Mouse (Mus musculus) liver, embryonic 14.5 days (tissue): Measurements from ENCODE around the gene Iqsec1. TPM values are rescaled to one million over a fixed set of nuclear protein-coding genes. Genes with fewer than 3 reads are reported as not detected.

Experiments
- ATAC-seq: fragments of 200-750 bp; cut with Nextera tagmentation; 2 replicates; pipeline ENCODE4 v1.8.0; 2017; ENCODE audit warnings: moderate number of reproducible peaks, mild to moderate bottlenecking, moderate library complexity; ENCODE audit not compliant: insufficient read depth
- DNase-seq, 3 experiments: peaks; one replicate each; pipeline ENCODE4 v3.0.0-alpha.2; 2012 to 2013; ENCODE audit warnings: low read depth in 3 of 3, low spot score in 3 of 3
- H3K27ac ChIP-seq: fragments of 300-500 bp; sonication (generic); 2 replicates; pipeline ENCODE4 v1.5.1; 2014; ENCODE audit warnings: moderate library complexity, mild to moderate bottlenecking, control low read depth, inconsistent platforms
- H3K27me3 ChIP-seq: fragments of 300-500 bp; sonication (generic); 2 replicates; pipeline ENCODE4 v1.6.1; 2014; ENCODE audit warnings: mild to moderate bottlenecking, low read length, moderate library complexity; ENCODE audit not compliant: control insufficient read depth, insufficient read depth
- H3K36me3 ChIP-seq: fragments of 300-500 bp; sonication (generic); replicated peaks from 2 replicates; pipeline ENCODE4 v1.6.1; 2014; ENCODE audit warnings: low read depth; ENCODE audit not compliant: control insufficient read depth, insufficient read depth
- H3K4me1 ChIP-seq, 2 experiments: fragments of 200-500 bp in 1 of 2; fragments of 300-500 bp in 1 of 2; sonication (generic) in 1 of 2; replicated peaks; 2 replicates each; pipeline ENCODE4 v1.6.1; 2012 to 2014; ENCODE audit warnings: antibody characterized with exemption in 1 of 2, inconsistent platforms in 1 of 2, low read length in 1 of 2; ENCODE audit not compliant: control insufficient read depth in 2 of 2, insufficient read depth in 2 of 2
- H3K4me2 ChIP-seq: fragments of 300-500 bp; sonication (generic); 2 replicates; pipeline ENCODE4 v1.6.1; 2014; ENCODE audit warnings: low read depth, mild to moderate bottlenecking, control low read depth, moderate library complexity
- H3K4me3 ChIP-seq, 2 experiments: fragments of 200-500 bp in 1 of 2; fragments of 300-500 bp in 1 of 2; sonication (generic) in 1 of 2; 2 replicates each; pipeline ENCODE4 v1.5.1; 2012 to 2014; ENCODE audit warnings: low read depth in 2 of 2, low read length in 2 of 2, mild to moderate bottlenecking in 2 of 2, control low read depth in 1 of 2, inconsistent platforms in 1 of 2, moderate library complexity in 1 of 2; ENCODE audit not compliant: insufficient read depth in 1 of 2
- H3K9ac ChIP-seq: fragments of 300-500 bp; sonication (generic); replicated peaks from 2 replicates; pipeline ENCODE4 v1.6.1; 2014; ENCODE audit warnings: mild to moderate bottlenecking, control low read depth, moderate library complexity
- H3K9me3 ChIP-seq: fragments of 300-500 bp; sonication (generic); 2 replicates; pipeline ENCODE4 v1.6.1; 2016; ENCODE audit warnings: low read length, mixed read lengths; ENCODE audit not compliant: control insufficient read depth
- CTCF ChIP-seq: IDR thresholded peaks from 2 replicates; pipeline ENCODE4 v1.5.1; 2016; ENCODE audit warnings: antibody characterized with exemption, low read depth, control low read depth
- EP300 ChIP-seq: IDR thresholded peaks from 2 replicates; pipeline ENCODE4 v1.6.1; 2016; ENCODE audit warnings: antibody characterized with exemption, low read depth
- WGBS: fragments of 180-500 bp; shearing (Covaris S2); extraction: QIAGEN DNeasy Blood & Tissue Kit; methylation state at CpG from one replicate; pipeline ENCODE4 v1.1.7; 2014; ENCODE audit not compliant: insufficient replicate concordance; 5-methylcytosine and 5-hydroxymethylcytosine counted together
- polyA plus RNA-seq, 2 experiments: library from polyadenylated mRNA; depleted of rRNA in 1 of 2; stranded (reverse) in 1 of 2; unstranded in 1 of 2; fragments of >200 nt; fragmentation: Nextera tagmentation in 1 of 2; extraction: Ambion mirVana in 1 of 2; gene quantifications; 2 replicates each; pipeline versions ENCODE4 v1.2.1 to v1.2.3; 2012 to 2014

Gene Iqsec1
- polyA plus RNA-seq, 2 experiments: 4.0 to 9.0 TPM

DNA sequence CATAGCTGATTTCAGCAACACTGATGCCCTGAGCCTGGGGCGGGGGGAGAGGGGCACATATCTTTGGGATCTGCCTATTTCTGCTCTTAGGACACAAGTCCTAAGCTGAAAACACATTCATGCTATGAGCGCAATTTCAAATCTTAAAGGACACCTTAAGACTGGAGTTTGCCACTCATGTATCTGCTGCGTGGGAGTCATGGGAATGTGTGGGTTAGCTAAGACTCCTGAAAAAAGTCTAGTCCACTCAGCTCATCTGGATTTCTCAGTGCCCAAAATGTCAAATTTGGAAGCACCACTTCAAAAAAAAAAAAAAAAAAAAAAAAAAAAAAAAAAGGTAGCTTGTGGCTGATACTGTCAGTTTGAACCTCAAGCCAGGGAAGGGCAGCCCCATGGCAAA is 63.7 kb downstream of the Iqsec1 start:
- TF ChIP-seq CTCF (no peak), EP300 (no peak)
- Histone ChIP-seq H3K4me1 (no peaks in the 10 kb centered on the region), H3K4me3 (no peak overlapping the region), H3K27me3 (no peaks in the 10 kb centered on the region), H3K4me2 (no peak overlapping the region), H3K27ac (no peak overlapping the region), H3K9me3 (no peaks in the 10 kb centered on the region), H3K36me3 (no peaks in the 10 kb centered on the region), H3K9ac (no peak overlapping the region)
- ATAC-seq (no peak), DNase-seq (no peak)
- 74% methylated on average over 3 of the region's 3 CpGs for WGBS

DNA sequence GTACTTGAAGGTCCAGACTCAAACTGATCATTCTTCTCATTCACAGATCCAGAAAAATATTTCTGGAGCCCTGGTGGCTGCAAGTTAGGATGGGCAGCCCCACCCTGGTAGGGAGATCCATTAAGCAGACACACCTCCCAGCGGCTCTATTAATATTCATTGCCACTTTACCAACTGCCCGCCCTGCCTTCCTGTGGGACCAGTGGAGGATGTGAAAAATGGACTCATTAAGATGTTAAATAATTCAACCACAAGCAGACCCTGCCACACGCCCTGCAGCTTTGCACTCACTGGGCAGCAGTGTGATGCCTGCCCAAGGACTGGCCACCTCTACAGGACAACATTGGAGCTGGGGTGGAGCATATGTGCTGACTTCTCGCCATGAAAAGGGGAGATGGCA is 64.1 kb downstream of the Iqsec1 start:
- no peaks in the 10 kb centered on the region for H3K36me3 ChIP-seq
- no peaks in the 10 kb centered on the region for H3K9me3 ChIP-seq
- 45% methylated on average over 4 of the region's 4 CpGs for WGBS
- no peak overlapping the region for H3K9ac ChIP-seq
- H3K27me3 ChIP-seq: no peaks in the 10 kb centered on the region
- no peak overlapping the region for H3K4me2 ChIP-seq
- no peak overlapping the region for H3K27ac ChIP-seq
- no peak overlapping the region for H3K4me3 ChIP-seq
- DNase-seq (no peak), ATAC-seq (no peak)
- H3K4me1 ChIP-seq: no peaks in the 10 kb centered on the region
- TF ChIP-seq CTCF (no peak), EP300 (no peak)

DNA sequence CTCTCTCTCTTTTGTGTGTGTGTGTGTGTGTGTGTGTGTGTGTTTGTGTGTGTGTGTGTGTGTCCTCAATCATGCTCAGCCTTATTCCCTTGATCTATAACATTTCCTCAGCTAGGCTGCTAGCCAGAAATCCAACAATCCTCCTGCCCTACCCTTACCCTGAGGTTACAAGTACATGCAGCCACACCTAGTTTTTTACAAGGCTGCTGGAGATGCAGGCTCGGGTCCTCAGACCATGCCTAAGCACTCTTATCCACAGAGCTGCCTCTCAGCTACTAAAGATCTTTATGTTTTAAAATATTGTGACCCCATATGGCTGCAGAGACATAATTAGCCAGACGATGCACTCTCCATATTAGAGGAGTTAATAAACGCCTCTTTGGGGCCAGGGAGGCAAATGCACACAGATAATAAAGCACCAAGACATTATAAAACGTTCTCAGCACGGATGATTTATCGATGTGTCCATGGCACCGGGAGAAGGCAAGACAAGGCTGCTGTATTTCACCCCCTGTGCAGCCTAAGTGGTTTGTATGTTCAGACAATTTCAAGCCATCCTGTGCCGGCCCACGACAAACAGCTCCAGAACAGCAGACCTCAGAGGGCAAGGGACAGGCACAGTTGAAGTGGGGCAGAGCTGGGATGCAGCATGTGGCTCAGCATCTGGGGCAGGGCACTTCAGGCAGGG is 67.1 kb downstream of the Iqsec1 start:
- Histone ChIP-seq H3K27me3 (no peaks in the 10 kb centered on the region), H3K9ac (no peak overlapping the region), H3K4me3 (no peak overlapping the region), H3K4me2 (no peak overlapping the region), H3K4me1 (no peaks in the 10 kb centered on the region), H3K27ac (no peak overlapping the region), H3K9me3 (no peaks in the 10 kb centered on the region), H3K36me3 (no peaks in the 10 kb centered on the region)
- TF ChIP-seq EP300: no peak
- TF ChIP-seq CTCF: no peak
- 57% methylated on average over 9 of the region's 9 CpGs for WGBS
- no peak for ATAC-seq
- no peak for DNase-seq

DNA sequence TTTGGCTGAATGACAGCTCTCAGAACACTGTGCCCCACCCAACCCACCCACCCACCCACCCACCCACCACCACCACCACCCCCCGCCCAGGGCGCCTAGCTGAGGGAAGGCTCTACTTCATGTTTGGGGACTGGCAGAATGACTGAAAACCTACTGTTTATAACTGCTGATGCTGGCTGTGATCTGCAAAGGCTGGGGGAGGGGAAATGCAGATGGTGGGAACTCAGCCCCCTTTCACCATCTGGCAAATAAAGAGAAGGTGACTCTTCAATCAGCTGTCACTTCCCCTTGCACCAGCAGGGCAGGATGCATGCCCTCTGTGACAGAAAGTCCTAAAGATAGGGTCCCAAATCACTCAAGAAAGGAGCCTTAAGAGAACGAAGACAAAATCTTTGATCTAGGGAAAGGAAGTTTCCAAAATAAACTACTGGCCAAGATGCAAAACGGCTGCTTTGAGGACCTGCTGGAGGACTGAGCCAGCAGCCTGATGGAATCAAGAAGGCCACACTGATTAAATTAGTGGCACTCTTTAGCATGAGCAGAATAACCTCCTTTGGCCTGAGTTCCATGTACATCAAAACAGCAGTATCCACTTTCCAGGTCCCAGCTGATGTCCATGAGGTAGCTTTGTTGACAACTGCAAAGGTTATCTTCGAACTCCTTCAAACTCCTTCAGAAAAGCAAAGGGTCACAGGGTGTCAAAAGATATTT is 67.8 kb downstream of the Iqsec1 start:
- H3K27ac ChIP-seq: no peak overlapping the region
- TF ChIP-seq EP300: no peak
- no peak for TF ChIP-seq CTCF
- ATAC-seq: no peak
- H3K4me2 ChIP-seq: no peak overlapping the region
- H3K9me3 ChIP-seq: no peaks in the 10 kb centered on the region
- H3K4me1 ChIP-seq: no peaks in the 10 kb centered on the region
- no peak overlapping the region for H3K9ac ChIP-seq
- H3K27me3 ChIP-seq: no peaks in the 10 kb centered on the region
- no peak for DNase-seq
- H3K4me3 ChIP-seq: no peak overlapping the region
- WGBS: 25% methylated on average over 5 of the region's 5 CpGs
- no peaks in the 10 kb centered on the region for H3K36me3 ChIP-seq

DNA sequence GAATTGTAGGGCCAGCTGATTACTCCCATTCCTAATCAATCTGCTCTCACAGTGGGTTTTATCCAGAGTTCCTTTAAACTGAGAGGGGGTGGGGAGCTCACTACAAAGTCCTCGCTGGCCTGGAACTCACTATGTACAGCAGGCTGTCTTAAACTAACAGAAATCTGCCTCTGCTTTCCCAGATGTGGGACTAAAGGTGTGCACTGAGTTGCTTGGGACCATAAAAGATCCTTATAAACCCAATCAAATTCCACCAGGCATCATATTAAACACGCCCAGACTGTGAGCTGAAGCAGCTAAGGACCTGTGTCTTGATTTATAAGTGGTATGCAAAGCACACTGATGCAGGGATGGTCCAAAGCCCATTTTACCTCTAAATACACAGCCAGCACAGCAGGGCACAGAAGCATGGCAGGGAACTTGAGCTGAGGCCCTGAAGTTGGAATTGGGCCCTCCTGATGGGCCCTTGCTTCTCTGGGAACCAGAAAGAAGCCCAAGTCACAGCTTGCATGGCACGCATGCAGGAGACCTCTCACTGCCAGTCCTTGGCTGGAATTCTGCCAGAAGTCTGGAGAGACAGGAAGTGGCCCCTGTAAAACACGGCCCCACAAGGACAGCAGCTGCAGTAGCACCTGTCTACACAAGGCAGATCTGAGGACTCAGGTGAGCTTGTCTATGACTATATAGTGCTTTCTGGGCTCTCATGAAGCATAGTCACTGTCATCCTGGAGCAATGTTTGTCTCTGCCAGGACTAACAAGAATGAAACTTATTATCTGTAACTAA is 68.7 kb downstream of the Iqsec1 start:
- Histone ChIP-seq H3K27ac (no peak overlapping the region), H3K36me3 (no peaks in the 10 kb centered on the region), H3K9ac (no peak overlapping the region), H3K4me2 (no peak overlapping the region), H3K9me3 (no peaks in the 10 kb centered on the region), H3K27me3 (no peaks in the 10 kb centered on the region), H3K4me3 (no peak overlapping the region), H3K4me1 (no peaks in the 10 kb centered on the region)
- TF ChIP-seq EP300 (no peak), CTCF (no peak)
- DNase-seq: no peak
- WGBS: 37% methylated on average over 4 of the region's 4 CpGs
- ATAC-seq: no peak
